Comparison of ENCODE assay signal across 11 mouse cellular contexts in the genomic region with DNA sequence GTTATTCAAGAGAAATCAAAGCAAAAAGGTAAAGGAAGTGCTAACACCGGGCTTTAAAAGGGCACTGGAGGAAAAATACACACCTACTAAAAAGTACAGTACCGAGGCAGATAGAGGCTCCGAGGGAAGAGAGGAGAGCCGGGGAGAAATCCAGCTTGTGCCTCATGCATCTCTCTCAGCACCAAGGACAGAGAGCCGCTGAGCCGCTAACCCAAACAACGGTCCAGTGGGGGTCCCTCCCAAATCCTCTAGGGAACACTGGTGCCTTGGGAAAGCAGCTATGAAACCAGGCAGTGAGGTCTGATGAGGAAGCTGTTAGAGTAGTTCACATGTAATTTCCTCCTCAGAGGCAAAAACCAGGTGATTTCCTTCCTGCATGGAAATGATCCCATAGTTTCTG. TPM values are rescaled to one million over a fixed set of nuclear protein-coding genes. Genes with fewer than 3 reads are reported as not detected.
A peak's percentile ranks its signal among the peaks of the same experiment; 100 is the strongest.
DNase-seq lines count a peak whose midpoint lies in the region; ATAC-seq lines count a peak whose summit lies in the region.
"Had no signal": no experiment of that assay in that cellular context is flagged by ENCODE, and none has a peak within 500 bp of the region (broad histone marks: within the 10 kb centered on the region; RNA-seq: fewer than 3 reads in every experiment).

Drd3 (plus strand) TSS at position 276 of the 400 bp plus-strand sequence.

- ATAC-seq in heart, embryonic 12.5 days (ENCODE audit: insufficient number of reproducible peaks, low FRiP score): no peak
- no peak for ATAC-seq in midbrain, embryonic 13.5 days
- no peak for ATAC-seq in midbrain, embryonic 11.5 days (ENCODE audit: low FRiP score)
- ATAC-seq in forebrain, embryonic 16.5 days: no peak
- ATAC-seq in monocyte, adult 5-6 weeks (replicated peaks; ENCODE audit: insufficient number of reproducible peaks, low FRiP score, low TSS enrichment, poor library complexity, severe bottlenecking): no peak

- no peaks in the 10 kb centered on the region for H3K9me3 ChIP-seq in heart, embryonic 12.5 days (replicated peaks)
- no peaks in the 10 kb centered on the region for H3K9me3 ChIP-seq in midbrain, embryonic 13.5 days
- no peaks in the 10 kb centered on the region for H3K9me3 ChIP-seq in midbrain, embryonic 11.5 days (ENCODE audit: control insufficient read depth, low read length)
- no peaks in the 10 kb centered on the region for H3K9me3 ChIP-seq in forebrain, embryonic 16.5 days (ENCODE audit: control insufficient read depth, low read length)
- H3K9me3 ChIP-seq: stomach, embryonic 15.5 days had no signal

- peak within 1 kb of the TSS; percentile 56 for H3K4me2 ChIP-seq in heart, embryonic 12.5 days
- 0 out of 2 replicates have a peak within 1 kb of the TSS, but pooled peaks have one; percentile 16 for H3K4me2 ChIP-seq in midbrain, embryonic 13.5 days (replicated peaks)
- no peak within 1 kb of the TSS for H3K4me2 ChIP-seq in midbrain, embryonic 11.5 days
- H3K4me2 ChIP-seq in forebrain, embryonic 16.5 days (ENCODE audit: low read length): peak within 1 kb of the TSS; percentile 18; the same call in 1 of the 2 replicates
- H3K4me2 ChIP-seq: stomach, embryonic 15.5 days had no signal

- H3K4me1 ChIP-seq in heart, embryonic 12.5 days (replicated peaks): peaks cover 9% of the 10 kb centered on the region
- H3K4me1 ChIP-seq in midbrain, embryonic 13.5 days (replicated peaks): no peaks in the 10 kb centered on the region
- no peaks in the 10 kb centered on the region for H3K4me1 ChIP-seq in midbrain, embryonic 11.5 days (ENCODE audit: control insufficient read depth, insufficient read depth, low read length)
- H3K4me1 ChIP-seq in forebrain, embryonic 16.5 days (replicated peaks; ENCODE audit: control insufficient read depth, insufficient read depth, low read length): peaks cover 3% of the 10 kb centered on the region
- H3K4me1 ChIP-seq: stomach, embryonic 15.5 days had no signal

- H3K36me3 ChIP-seq in heart, embryonic 12.5 days: no peaks in the 10 kb centered on the region
- H3K36me3 ChIP-seq in midbrain, embryonic 13.5 days: no peaks in the 10 kb centered on the region
- H3K36me3 ChIP-seq in midbrain, embryonic 11.5 days (ENCODE audit: control insufficient read depth, insufficient read depth, low read length): no peaks in the 10 kb centered on the region
- H3K36me3 ChIP-seq in forebrain, embryonic 16.5 days (ENCODE audit: control insufficient read depth, insufficient read depth): no peaks in the 10 kb centered on the region
- H3K36me3 ChIP-seq: stomach, embryonic 15.5 days had no signal

- 5% methylated on average over 7 of the region's 7 CpGs for WGBS in heart, embryonic 12.5 days
- WGBS in midbrain, embryonic 13.5 days: 16% methylated on average over 7 of the region's 7 CpGs
- 10% methylated on average over 7 of the region's 7 CpGs for WGBS in midbrain, embryonic 11.5 days
- WGBS in forebrain, embryonic 16.5 days: 10% methylated on average over 7 of the region's 7 CpGs

- no peak within 1 kb of the TSS for H3K4me3 ChIP-seq in heart, embryonic 12.5 days
- no peak within 1 kb of the TSS for H3K4me3 ChIP-seq in midbrain, embryonic 13.5 days (replicated peaks)
- H3K4me3 ChIP-seq in midbrain, embryonic 11.5 days (ENCODE audit: low read depth, low read length): no peak within 1 kb of the TSS
- no peak within 1 kb of the TSS for H3K4me3 ChIP-seq in forebrain, embryonic 16.5 days (replicated peaks; ENCODE audit: low read length)
- H3K4me3 ChIP-seq: stomach, embryonic 15.5 days had no signal

- no peak for DNase-seq in heart, adult 18-20 months
- DNase-seq in midbrain, embryonic 11.5 days (ENCODE audit: low spot score, missing footprints): no peak
- peak; percentile 20 for DNase-seq in retina, postnatal 1 day
- no peak for DNase-seq in layer of hippocampus, postnatal 14 days (ENCODE audit: low spot score in 2 of 2)

- no peaks in the 10 kb centered on the region for H3K27me3 ChIP-seq in heart, embryonic 12.5 days (replicated peaks)
- H3K27me3 ChIP-seq in midbrain, embryonic 13.5 days: no peaks in the 10 kb centered on the region
- H3K27me3 ChIP-seq in midbrain, embryonic 11.5 days (ENCODE audit: control insufficient read depth, insufficient read depth, low read length): no peaks in the 10 kb centered on the region
- H3K27me3 ChIP-seq in forebrain, embryonic 16.5 days (replicated peaks; ENCODE audit: control insufficient read depth, insufficient read depth, low read length): no peaks in the 10 kb centered on the region
- H3K27me3 ChIP-seq: stomach, embryonic 15.5 days had no signal

- H3K27ac ChIP-seq in heart, embryonic 12.5 days (ENCODE audit: poor library complexity, severe bottlenecking): no peak within 1 kb of the TSS
- H3K27ac ChIP-seq in midbrain, embryonic 13.5 days: no peak within 1 kb of the TSS
- no peak within 1 kb of the TSS for H3K27ac ChIP-seq in midbrain, embryonic 11.5 days (ENCODE audit: low read depth, low read length)
- H3K27ac ChIP-seq in forebrain, embryonic 16.5 days (ENCODE audit: low read length): no peak within 1 kb of the TSS
- H3K27ac ChIP-seq: liver, embryonic 14.5 days; stomach, embryonic 15.5 days had no signal

- H3K9ac ChIP-seq in heart, embryonic 12.5 days: no peak within 1 kb of the TSS
- H3K9ac ChIP-seq in midbrain, embryonic 13.5 days (replicated peaks): no peak within 1 kb of the TSS
- no peak within 1 kb of the TSS for H3K9ac ChIP-seq in midbrain, embryonic 11.5 days (ENCODE audit: low read length)
- H3K9ac ChIP-seq in forebrain, embryonic 16.5 days (replicated peaks; ENCODE audit: low read depth, low read length): 0 out of 2 replicates have a peak within 1 kb of the TSS, but pooled peaks have one; percentile 23
- H3K9ac ChIP-seq: liver, embryonic 14.5 days; stomach, embryonic 15.5 days had no signal

RNA-seq across cellular contexts. Expression of gene Drd3, which starts in this region (rescaled TPM):
- polyA plus RNA-seq in heart, embryonic 12.5 days (2016; fragmentation: Nextera tagmentation; extraction: Ambion mirVana): not detected in 2 replicates
- not detected for total RNA-seq in heart, adult 18-20 months (2021)
- polyA plus RNA-seq in midbrain, embryonic 13.5 days (2015; fragmentation: Nextera tagmentation; extraction: Ambion mirVana): not detected in 2 replicates
- not detected in 2 replicates for polyA plus RNA-seq in midbrain, embryonic 11.5 days (2014; fragmentation: Nextera tagmentation; extraction: Ambion mirVana)
- not detected in 2 replicates for polyA plus RNA-seq in forebrain, embryonic 16.5 days (2015; fragmentation: Nextera tagmentation; extraction: Ambion mirVana)
- under 1 TPM in 1 of 2 experiments, not detected in 1; 0.36 TPM for total RNA-seq in layer of hippocampus, postnatal 14 days (2021)
- not detected in 3 replicates for total RNA-seq in monocyte, adult 5-6 weeks (2017)
- total RNA-seq: neutrophil, adult 5-6 weeks had no signal
- polyA plus RNA-seq: liver, embryonic 14.5 days had no signal
